10 mouse cellular contexts compared by ENCODE assay signal in the genomic region with DNA sequence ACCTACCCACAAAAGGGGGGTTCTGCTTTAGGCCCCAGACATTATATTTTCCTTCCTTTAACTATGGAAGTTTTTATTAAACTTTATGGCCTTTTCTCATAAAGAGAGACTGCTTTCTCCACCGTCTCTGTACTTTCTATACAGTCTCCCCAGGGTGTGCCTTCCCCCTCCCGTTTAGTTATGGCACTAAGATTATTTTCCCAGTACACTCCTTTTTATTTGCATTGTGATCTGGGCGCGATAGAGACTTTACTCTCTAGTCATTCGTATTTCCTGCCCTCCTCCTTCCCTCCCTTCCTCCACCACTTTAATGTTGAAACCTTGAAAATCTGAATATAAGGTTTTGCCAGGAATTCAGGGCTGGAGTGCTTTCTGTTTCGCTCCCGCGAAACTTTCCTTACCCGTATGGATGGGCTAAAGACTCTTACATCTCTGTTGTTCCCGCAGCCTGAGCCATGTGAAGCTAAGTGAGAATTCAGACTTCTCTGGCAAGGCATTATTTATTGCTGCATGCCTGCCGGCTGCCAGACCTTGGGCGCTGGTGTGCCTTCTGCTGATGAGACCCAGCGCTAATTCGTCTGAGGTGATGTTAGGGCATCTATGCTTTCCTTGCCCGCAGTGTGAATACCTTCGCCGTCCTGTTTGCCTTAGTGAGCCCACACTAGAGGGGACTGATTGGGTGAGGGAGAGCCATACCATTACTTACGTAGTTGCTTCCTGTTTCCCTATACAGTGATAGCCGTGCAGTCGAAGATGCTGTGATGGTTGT.
DNase-seq lines count a peak whose midpoint lies in the region; ATAC-seq and TF ChIP-seq lines count a peak whose summit lies in the region.
"Had no signal": no experiment of that assay in that cellular context is flagged by ENCODE, and none has a peak within 500 bp of the region (broad histone marks: within the 10 kb centered on the region; RNA-seq: fewer than 3 reads in every experiment).

No protein-coding gene starts in this region.

- H3K4me1 ChIP-seq in heart, embryonic 14.5 days (ENCODE audit: control insufficient read depth in 2 of 2, insufficient read depth in 2 of 2, low read length in 2 of 2): peaks cover 3 to 5% of the 10 kb centered on the region in 2 experiments; a peak in 3 of 4 replicates
- H3K4me1 ChIP-seq in lung, embryonic 16.5 days (replicated peaks; ENCODE audit: control insufficient read depth, insufficient read depth, low read length): peaks cover 14% of the 10 kb centered on the region
- H3K4me1 ChIP-seq in forebrain, postnatal 0 days (ENCODE audit: insufficient read depth): peaks cover 22% of the 10 kb centered on the region
- no peaks in the 10 kb centered on the region for H3K4me1 ChIP-seq in stomach, postnatal 0 days (replicated peaks; ENCODE audit: control insufficient read depth, insufficient read depth)
- peaks cover 19% of the 10 kb centered on the region for H3K4me1 ChIP-seq in hindbrain, embryonic 14.5 days (replicated peaks; ENCODE audit: control insufficient read depth, insufficient read depth, low read length)

- no peaks in the 10 kb centered on the region for H3K27me3 ChIP-seq in heart, embryonic 14.5 days (ENCODE audit: control insufficient read depth, insufficient read depth, low read length)
- no peaks in the 10 kb centered on the region for H3K27me3 ChIP-seq in lung, embryonic 16.5 days (ENCODE audit: control insufficient read depth, insufficient read depth, low read depth, low read length)
- H3K27me3 ChIP-seq in forebrain, postnatal 0 days (ENCODE audit: insufficient read depth, low read length): no peaks in the 10 kb centered on the region
- no peaks in the 10 kb centered on the region for H3K27me3 ChIP-seq in stomach, postnatal 0 days (ENCODE audit: control insufficient read depth, insufficient read depth, low read length)
- H3K27me3 ChIP-seq in hindbrain, embryonic 14.5 days (ENCODE audit: control insufficient read depth, insufficient read depth, low read length): no peaks in the 10 kb centered on the region
- H3K27me3 ChIP-seq: embryonic facial prominence, embryonic 13.5 days had no signal

- WGBS in heart, embryonic 14.5 days: 79% methylated on average over 20 of the region's 20 CpGs
- 45% methylated on average over 20 of the region's 20 CpGs for whole genome bisulfite sequencing in lung, embryonic 16.5 days
- WGBS in forebrain, postnatal 0 days: 56% methylated on average over 20 of the region's 20 CpGs
- WGBS in stomach, postnatal 0 days: 50% methylated on average over 20 of the region's 20 CpGs
- WGBS in hindbrain, embryonic 14.5 days: 70% methylated on average over 20 of the region's 20 CpGs

- H3K4me3 ChIP-seq in heart, embryonic 14.5 days (ENCODE audit: control insufficient read depth in 1 of 2, insufficient read depth in 1 of 2, low read depth in 1 of 2, low read length in 2 of 2): no peak overlapping the region
- peak overlapping the region; percentile 24 for H3K4me3 ChIP-seq in lung, embryonic 16.5 days (ENCODE audit: low read length)
- no peak overlapping the region for H3K4me3 ChIP-seq in forebrain, postnatal 0 days (ENCODE audit: low read depth, low read length)
- no peak overlapping the region for H3K4me3 ChIP-seq in stomach, postnatal 0 days (ENCODE audit: low read depth, low read length)
- H3K4me3 ChIP-seq in hindbrain, embryonic 14.5 days (replicated peaks; ENCODE audit: low read length): no peak overlapping the region
- H3K4me3 ChIP-seq: embryonic facial prominence, embryonic 13.5 days had no signal

- no peak overlapping the region for H3K9ac ChIP-seq in heart, embryonic 14.5 days (ENCODE audit: low read length)
- H3K9ac ChIP-seq in lung, embryonic 16.5 days (ENCODE audit: low read length): peak overlapping the region; percentile 27; the same call in 1 of the 2 replicates
- no peak overlapping the region for H3K9ac ChIP-seq in forebrain, postnatal 0 days
- 0 out of 2 replicates have a peak overlapping the region, but pooled peaks have one; percentile 13 for H3K9ac ChIP-seq in stomach, postnatal 0 days (ENCODE audit: low read length)
- H3K9ac ChIP-seq in hindbrain, embryonic 14.5 days: no peak overlapping the region
- H3K9ac ChIP-seq: embryonic facial prominence, embryonic 13.5 days had no signal

- ATAC-seq in heart, embryonic 14.5 days (ENCODE audit: insufficient number of reproducible peaks, insufficient read depth, low FRiP score, low read depth): no peak
- ATAC-seq in lung, embryonic 16.5 days (ENCODE audit: low read depth): peak; percentile 37
- peak; percentile 34 for ATAC-seq in forebrain, postnatal 0 days
- ATAC-seq in stomach, postnatal 0 days (ENCODE audit: low FRiP score, low TSS enrichment): no peak
- ATAC-seq in hindbrain, embryonic 14.5 days (ENCODE audit: low FRiP score): no peak

- DNase-seq in heart, adult 9 months (ENCODE audit: low spot score in 2 of 2): no peak
- DNase-seq in lung, postnatal 25 days (ENCODE audit: low spot score): no peak
- peak; percentile 24 for DNase-seq in forebrain, postnatal 0 days
- DNase-seq in stomach, postnatal 0 days (ENCODE audit: low spot score): no peak
- DNase-seq in hindbrain, embryonic 14.5 days (ENCODE audit: low spot score): no peak
- DNase-seq: lung, adult 18-20 months had no signal

- H3K4me2 ChIP-seq in heart, embryonic 14.5 days (ENCODE audit: low read length): 0 out of 2 replicates have a peak overlapping the region, but pooled peaks have one; percentile 4
- H3K4me2 ChIP-seq in lung, embryonic 16.5 days (ENCODE audit: low read depth, low read length): peak overlapping the region; percentile 45
- H3K4me2 ChIP-seq in forebrain, postnatal 0 days (ENCODE audit: low read depth): peak overlapping the region; percentile 29; the same call in 1 of the 2 replicates
- peak overlapping the region; percentile 41 for H3K4me2 ChIP-seq in stomach, postnatal 0 days (replicated peaks; ENCODE audit: low read depth)
- no peak overlapping the region for H3K4me2 ChIP-seq in hindbrain, embryonic 14.5 days (replicated peaks)
- H3K4me2 ChIP-seq: embryonic facial prominence, embryonic 13.5 days; heart, embryonic 11.5 days had no signal

- no peak for TF ChIP-seq EP300 in stomach, postnatal 0 days (optimal IDR thresholded peaks at IDR 0.05)

- H3K27ac ChIP-seq in heart, embryonic 14.5 days (replicated peaks in 1 of 2; ENCODE audit: control insufficient read depth in 1 of 2, insufficient read depth in 1 of 2, low read depth in 2 of 2, low read length in 2 of 2): no peak overlapping the region
- 0 out of 2 replicates have a peak overlapping the region, but pooled peaks have one; percentile 19 for H3K27ac ChIP-seq in lung, embryonic 16.5 days (ENCODE audit: low read length)
- no peak overlapping the region for H3K27ac ChIP-seq in forebrain, postnatal 0 days (ENCODE audit: low read depth, low read length)
- no peak overlapping the region for H3K27ac ChIP-seq in stomach, postnatal 0 days (replicated peaks)
- no peak overlapping the region for H3K27ac ChIP-seq in hindbrain, embryonic 14.5 days
- H3K27ac ChIP-seq: embryonic facial prominence, embryonic 13.5 days had no signal

- no peak for TF ChIP-seq CTCF in forebrain, postnatal 0 days (IDR thresholded peaks at IDR 0.05; ENCODE audit: low read depth)
- TF ChIP-seq CTCF in stomach, postnatal 0 days (IDR thresholded peaks at IDR 0.05; ENCODE audit: low read depth): no peak

- no peaks in the 10 kb centered on the region for H3K9me3 ChIP-seq in heart, embryonic 14.5 days (ENCODE audit: control insufficient read depth, low read length)
- H3K9me3 ChIP-seq in lung, embryonic 16.5 days (ENCODE audit: control insufficient read depth, low read length): no peaks in the 10 kb centered on the region
- H3K9me3 ChIP-seq in forebrain, postnatal 0 days (ENCODE audit: low read length): no peaks in the 10 kb centered on the region
- no peaks in the 10 kb centered on the region for H3K9me3 ChIP-seq in stomach, postnatal 0 days (ENCODE audit: control insufficient read depth, low read length)
- no peaks in the 10 kb centered on the region for H3K9me3 ChIP-seq in hindbrain, embryonic 14.5 days (ENCODE audit: control insufficient read depth, low read length)
- H3K9me3 ChIP-seq: embryonic facial prominence, embryonic 13.5 days had no signal

- no peaks in the 10 kb centered on the region for H3K36me3 ChIP-seq in heart, embryonic 14.5 days (ENCODE audit: control insufficient read depth, insufficient read depth, low read length)
- H3K36me3 ChIP-seq in lung, embryonic 16.5 days (ENCODE audit: control insufficient read depth, insufficient read depth, low read length): no peaks in the 10 kb centered on the region
- no peaks in the 10 kb centered on the region for H3K36me3 ChIP-seq in forebrain, postnatal 0 days (ENCODE audit: insufficient read depth)
- H3K36me3 ChIP-seq in stomach, postnatal 0 days (ENCODE audit: control insufficient read depth, insufficient read depth, low read length): no peaks in the 10 kb centered on the region
- no peaks in the 10 kb centered on the region for H3K36me3 ChIP-seq in hindbrain, embryonic 14.5 days (replicated peaks; ENCODE audit: control insufficient read depth, insufficient read depth)
- H3K36me3 ChIP-seq: embryonic facial prominence, embryonic 13.5 days had no signal

Comparison
In these comparisons a context has a peak if more than half of its experiments do, and no peak if none do; other contexts are left out.
1. ATAC-seq: peak in lung, embryonic 16.5 days (single experiment) and forebrain, postnatal 0 days (single experiment); none in heart, embryonic 14.5 days (single experiment), stomach, postnatal 0 days (single experiment) and hindbrain, embryonic 14.5 days (single experiment).
2. H3K9ac ChIP-seq: peak in lung, embryonic 16.5 days (single experiment) and stomach, postnatal 0 days (single experiment); none in heart, embryonic 14.5 days (single experiment), forebrain, postnatal 0 days (single experiment) and hindbrain, embryonic 14.5 days (single experiment).